Mouse (Mus musculus) gastrocnemius, adult 18-20 months (tissue): ENCODE measurements around the gene Kel. TPM values are rescaled to one million over a fixed set of nuclear protein-coding genes. Genes with fewer than 3 reads are reported as not detected.

Source experiments
- DNase-seq: peaks from one replicate; pipeline ENCODE4 v3.0.0; 2021; ENCODE audit warnings: low spot score
- total RNA-seq, 2 experiments: library from RNA; stranded (reverse); gene quantifications; 2 replicates each; pipeline ENCODE4 v1.2.3; 2021

The Kel gene
- total RNA-seq, 2 experiments from 2014 or later, result not detected

- DNase-seq, result no peak
These were observed 57.9 kb downstream of the Kel start for GRCm38 (mm10) chr6:41646220-41646619.

GRCm38 (mm10) chr6:41643227-41643626 lies 60.9 kb downstream of the Kel start:
- no peak for DNase-seq

GRCm38 (mm10) chr6:41642765-41643164 lies 61.4 kb downstream of the Kel start:
- DNase-seq, result no peak

GRCm38 (mm10) chr6:41641173-41641866 lies 62.8 kb downstream of the Kel start:
- no peak for DNase-seq

- DNase-seq, result no peak
These were observed 63.7 kb downstream of the Kel start for GRCm38 (mm10) chr6:41640449-41640848.

- no peak for DNase-seq
These were observed 66.1 kb downstream of the Kel start for GRCm38 (mm10) chr6:41637927-41638506.

GRCm38 (mm10) chr6:41637393-41637792 lies 66.7 kb downstream of the Kel start:
- no peak for DNase-seq

Other genes starting within 250 kb of the Kel start
- gene Prss1, start 245.4 kb downstream of the Kel start, total RNA-seq, result not detected
- not detected for gene Prss2, start 182.6 kb downstream of the Kel start, total RNA-seq
- gene Ephb6, start 98.9 kb downstream of the Kel start, total RNA-seq, result under 1 TPM; 0.76 to 0.91 TPM
- not detected for gene Trpv6, start 67.9 kb downstream of the Kel start, total RNA-seq
- not detected for gene Trpv5, start 23.6 kb downstream of the Kel start, total RNA-seq
- gene Llcfc1, start 19.9 kb downstream of the Kel start, total RNA-seq, result not detected
- not detected for gene Olfr459, start 70.8 kb upstream of the Kel start, total RNA-seq
- not detected for gene Pip, start 143.2 kb upstream of the Kel start, total RNA-seq
- gene Sval2, start 148.7 kb upstream of the Kel start, total RNA-seq, result not detected
- gene Sval1, start 247.3 kb upstream of the Kel start, total RNA-seq, result not detected